9 mouse cellular contexts compared by ENCODE assay signal in genomic region chr4:151275292-151275691, GRCm38 (mm10).
DNase-seq lines count a peak whose midpoint lies in the region; ATAC-seq lines count a peak whose summit lies in the region.
"Had no signal": no experiment of that assay in that cellular context is flagged by ENCODE, and none has a peak within 500 bp of the region (broad histone marks: within the 10 kb centered on the region; RNA-seq: fewer than 3 reads in every experiment).

No protein-coding gene starts in this region.

- no peak for DNase-seq in forebrain, embryonic 11.5 days (ENCODE audit: low spot score)
- DNase-seq in Muller cell, postnatal 12 days (ENCODE audit: inconsistent ontology term) = peak; percentile 95
- DNase-seq in layer of hippocampus, postnatal 36 days = peak; percentile 81 to 84
- peak; percentile 75 for DNase-seq in telencephalon, adult 2 months (ENCODE audit: low read depth, low spot score)
- DNase-seq in spleen, adult 12 weeks (ENCODE audit: low spot score) = no peak

- no peaks in the 10 kb centered on the region for H3K36me3 ChIP-seq in forebrain, embryonic 13.5 days (ENCODE audit: poor library complexity, severe bottlenecking)
- H3K36me3 ChIP-seq in forebrain, embryonic 11.5 days (ENCODE audit: control insufficient read depth, insufficient read depth, low read length) = no peaks in the 10 kb centered on the region
- H3K36me3 ChIP-seq in forebrain, embryonic 16.5 days (ENCODE audit: control insufficient read depth, insufficient read depth) = no peaks in the 10 kb centered on the region
- no peaks in the 10 kb centered on the region for H3K36me3 ChIP-seq in liver, embryonic 12.5 days
- H3K36me3 ChIP-seq: limb, embryonic 13.5 days had no signal

- H3K4me1 ChIP-seq in forebrain, embryonic 13.5 days = peaks cover 17% of the 10 kb centered on the region
- no peaks in the 10 kb centered on the region for H3K4me1 ChIP-seq in forebrain, embryonic 11.5 days (replicated peaks; ENCODE audit: control insufficient read depth, insufficient read depth, low read length)
- peaks cover 13% of the 10 kb centered on the region for H3K4me1 ChIP-seq in forebrain, embryonic 16.5 days (replicated peaks; ENCODE audit: control insufficient read depth, insufficient read depth, low read length)
- H3K4me1 ChIP-seq in liver, embryonic 12.5 days = no peaks in the 10 kb centered on the region

- no peak overlapping the region for H3K4me3 ChIP-seq in forebrain, embryonic 13.5 days
- H3K4me3 ChIP-seq in forebrain, embryonic 11.5 days (ENCODE audit: low read depth, low read length) = no peak overlapping the region
- H3K4me3 ChIP-seq in forebrain, embryonic 16.5 days (replicated peaks; ENCODE audit: low read length) = no peak overlapping the region
- H3K4me3 ChIP-seq in liver, embryonic 12.5 days = no peak overlapping the region
- H3K4me3 ChIP-seq: limb, embryonic 13.5 days had no signal

- 0 out of 2 replicates have a peak, but pooled peaks have one; percentile 45 for ATAC-seq in forebrain, embryonic 13.5 days
- no peak for ATAC-seq in forebrain, embryonic 11.5 days (replicated peaks; ENCODE audit: low FRiP score)
- ATAC-seq in forebrain, embryonic 16.5 days = peak; percentile 78
- no peak for ATAC-seq in liver, embryonic 12.5 days

- WGBS in forebrain, embryonic 13.5 days = 36% methylated on average over 13 of the region's 13 CpGs
- 65% methylated on average over 13 of the region's 13 CpGs for whole genome bisulfite sequencing in forebrain, embryonic 11.5 days
- 20% methylated on average over 13 of the region's 13 CpGs for WGBS in forebrain, embryonic 16.5 days
- 59% methylated on average over 13 of the region's 13 CpGs for WGBS in liver, embryonic 12.5 days (ENCODE audit: insufficient replicate concordance)

- H3K9ac ChIP-seq in forebrain, embryonic 13.5 days = no peak overlapping the region
- no peak overlapping the region for H3K9ac ChIP-seq in forebrain, embryonic 11.5 days (ENCODE audit: low read length)
- H3K9ac ChIP-seq in forebrain, embryonic 16.5 days (replicated peaks; ENCODE audit: low read depth, low read length) = no peak overlapping the region
- H3K9ac ChIP-seq in liver, embryonic 12.5 days = no peak overlapping the region
- H3K9ac ChIP-seq: limb, embryonic 13.5 days had no signal

- no peak overlapping the region for H3K4me2 ChIP-seq in forebrain, embryonic 13.5 days
- no peak overlapping the region for H3K4me2 ChIP-seq in forebrain, embryonic 11.5 days (ENCODE audit: low read depth, low read length, severe bottlenecking)
- no peak overlapping the region for H3K4me2 ChIP-seq in forebrain, embryonic 16.5 days (ENCODE audit: low read length)
- no peak overlapping the region for H3K4me2 ChIP-seq in liver, embryonic 12.5 days
- H3K4me2 ChIP-seq: limb, embryonic 13.5 days had no signal

- H3K9me3 ChIP-seq in forebrain, embryonic 13.5 days (replicated peaks) = no peaks in the 10 kb centered on the region
- H3K9me3 ChIP-seq in forebrain, embryonic 11.5 days (ENCODE audit: control insufficient read depth, low read length) = no peaks in the 10 kb centered on the region
- no peaks in the 10 kb centered on the region for H3K9me3 ChIP-seq in forebrain, embryonic 16.5 days (ENCODE audit: control insufficient read depth, low read length)
- H3K9me3 ChIP-seq in liver, embryonic 12.5 days (replicated peaks) = no peaks in the 10 kb centered on the region
- H3K9me3 ChIP-seq: limb, embryonic 13.5 days had no signal

- H3K27ac ChIP-seq in forebrain, embryonic 13.5 days = no peak overlapping the region
- H3K27ac ChIP-seq in forebrain, embryonic 11.5 days (ENCODE audit: low read depth, low read length) = no peak overlapping the region
- no peak overlapping the region for H3K27ac ChIP-seq in forebrain, embryonic 16.5 days (ENCODE audit: low read length)
- no peak overlapping the region for H3K27ac ChIP-seq in liver, embryonic 12.5 days
- H3K27ac ChIP-seq: limb, embryonic 13.5 days had no signal

- H3K27me3 ChIP-seq in forebrain, embryonic 13.5 days = peaks cover 11% of the 10 kb centered on the region
- no peaks in the 10 kb centered on the region for H3K27me3 ChIP-seq in forebrain, embryonic 11.5 days (ENCODE audit: control insufficient read depth, insufficient read depth, low read length)
- peaks cover 6% of the 10 kb centered on the region; the same call in 1 of the 2 replicates for H3K27me3 ChIP-seq in forebrain, embryonic 16.5 days (replicated peaks; ENCODE audit: control insufficient read depth, insufficient read depth, low read length)
- H3K27me3 ChIP-seq in liver, embryonic 12.5 days (replicated peaks) = no peaks in the 10 kb centered on the region; the same call in 1 of the 2 replicates

Comparison
In these comparisons a context has a peak if more than half of its experiments do, and no peak if none do; other contexts are left out.
1. ATAC-seq: peak in forebrain, embryonic 13.5 days (single experiment) and forebrain, embryonic 16.5 days (single experiment); none in forebrain, embryonic 11.5 days (single experiment) and liver, embryonic 12.5 days (single experiment).
2. DNase-seq: peak in Muller cell, postnatal 12 days (single experiment), layer of hippocampus, postnatal 36 days (2 of 2) and telencephalon, adult 2 months (single experiment); none in forebrain, embryonic 11.5 days (single experiment) and spleen, adult 12 weeks (single experiment).